Mouse (Mus musculus) liver, embryonic 14.5 days (tissue): ENCODE results near the gene Lipm.

Experiments
- CTCF ChIP-seq: IDR thresholded peaks from 2 replicates; pipeline ENCODE4 v1.5.1; 2016; ENCODE audit warnings: antibody characterized with exemption, low read depth, control low read depth
- EP300 ChIP-seq: IDR thresholded peaks from 2 replicates; pipeline ENCODE4 v1.6.1; 2016; ENCODE audit warnings: antibody characterized with exemption, low read depth

- TF ChIP-seq CTCF (no peak), EP300 (no peak)
Measured at GRCm38 (mm10) chr19:34171167-34171566, 70.4 kb downstream of the Lipm start.
